Mouse (Mus musculus) embryonic facial prominence, embryonic 13.5 days (tissue): ENCODE measurements around the gene Mep1a. TPM values are rescaled to one million over a fixed set of nuclear protein-coding genes. Genes with fewer than 3 reads are reported as not detected.

ENCODE experiments used
- ATAC-seq: fragments of 200-750 bp; cut with Nextera tagmentation; 2 replicates; pipeline ENCODE4 v1.8.0; 2017; ENCODE audit warnings: low read depth; ENCODE audit not compliant: insufficient number of reproducible peaks, insufficient read depth, low FRiP score, low TSS enrichment
- H3K27ac ChIP-seq: fragments of 300-500 bp; sonication (generic); 2 replicates; pipeline ENCODE4 v1.5.1; 2015; ENCODE audit warnings: moderate library complexity, mild to moderate bottlenecking, inconsistent platforms
- H3K27me3 ChIP-seq: fragments of 300-500 bp; sonication (generic); 2 replicates; pipeline ENCODE4 v1.6.1; 2015; ENCODE audit warnings: mild to moderate bottlenecking, inconsistent platforms
- H3K36me3 ChIP-seq: fragments of 300-500 bp; sonication (generic); 2 replicates; pipeline ENCODE4 v1.6.1; 2015; ENCODE audit warnings: mild to moderate bottlenecking, inconsistent platforms
- H3K4me1 ChIP-seq: fragments of 300-500 bp; sonication (generic); 2 replicates; pipeline ENCODE4 v1.6.1; 2015; ENCODE audit warnings: inconsistent platforms
- H3K4me2 ChIP-seq: fragments of 300-500 bp; sonication (generic); 2 replicates; pipeline ENCODE4 v1.6.1; 2015; ENCODE audit warnings: moderate library complexity, mild to moderate bottlenecking, inconsistent platforms
- H3K4me3 ChIP-seq: fragments of 300-500 bp; sonication (generic); 2 replicates; pipeline ENCODE4 v1.5.1; 2015; ENCODE audit warnings: mild to moderate bottlenecking, inconsistent platforms
- H3K9ac ChIP-seq: fragments of 300-500 bp; sonication (generic); 2 replicates; pipeline ENCODE4 v1.6.1; 2015; ENCODE audit warnings: mild to moderate bottlenecking, inconsistent platforms
- H3K9me3 ChIP-seq: fragments of 300-500 bp; sonication (generic); 2 replicates; pipeline ENCODE4 v1.6.1; 2016; ENCODE audit warnings: inconsistent platforms
- WGBS: fragments of 180-500 bp; shearing (Covaris S2); methylation state at CpG from one replicate; pipeline ENCODE4 v1.1.7; 2015; ENCODE audit warnings: mixed read lengths; 5-methylcytosine and 5-hydroxymethylcytosine counted together
- polyA plus RNA-seq: library from polyadenylated mRNA; unstranded; fragments of >200 nt; fragmentation: Nextera tagmentation; extraction: Ambion mirVana; gene quantifications from 2 replicates; pipeline ENCODE4 v1.2.1, GENCODE M21; 2015

Gene Mep1a
- polyA plus RNA-seq, 1 experiment from 2014 or later, result 0.18 TPM

DNA sequence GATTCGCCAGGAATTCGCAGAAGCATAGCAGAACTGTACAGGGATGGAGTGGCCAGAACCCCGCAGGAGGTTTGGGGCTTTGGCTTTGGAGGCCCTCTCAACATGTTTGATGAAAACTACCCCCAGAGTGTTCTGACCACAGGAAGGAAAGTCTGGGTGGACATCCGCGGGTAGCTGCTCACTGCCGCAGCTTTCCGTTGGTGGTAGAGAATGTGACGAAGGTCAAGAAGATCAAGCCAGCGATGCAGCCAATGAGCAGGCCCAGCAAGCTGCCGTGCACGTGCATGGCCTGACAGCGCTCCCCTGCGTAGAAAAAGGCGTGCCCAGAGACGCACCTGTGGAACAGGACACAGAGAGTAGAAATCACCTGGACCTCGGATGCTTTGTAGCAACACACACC lies 27.8 kb downstream of the Mep1a start:
- no peak overlapping the region for H3K4me3 ChIP-seq
- no peak for ATAC-seq
- H3K9ac ChIP-seq, result no peak overlapping the region
- H3K4me2 ChIP-seq, result no peak overlapping the region
- no peaks in the 10 kb centered on the region for H3K36me3 ChIP-seq
- no peak overlapping the region for H3K27ac ChIP-seq
- peaks cover 9% of the 10 kb centered on the region; the same call in 1 of the 2 replicates for H3K4me1 ChIP-seq
- WGBS, result 93% methylated on average over 16 of the region's 16 CpGs
- H3K27me3 ChIP-seq, result no peaks in the 10 kb centered on the region
- H3K9me3 ChIP-seq, result no peaks in the 10 kb centered on the region

DNA sequence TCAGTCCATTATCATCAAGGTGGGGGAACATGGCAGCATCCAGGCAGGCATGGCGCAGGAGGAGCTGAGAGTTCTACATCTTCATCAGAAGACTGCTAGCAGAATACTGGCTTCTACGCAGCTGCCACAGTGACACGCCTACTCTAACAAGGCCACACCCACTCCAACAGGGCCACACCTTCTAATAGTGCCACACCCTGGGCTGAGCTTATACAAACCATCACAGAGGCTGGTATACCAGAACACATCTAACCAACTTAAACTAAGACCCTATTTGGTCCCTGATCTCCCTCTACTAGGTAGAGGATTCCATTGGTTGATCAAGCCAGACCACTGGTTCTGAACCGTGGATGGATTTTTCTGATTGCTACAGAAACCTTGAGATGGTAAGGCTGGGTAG lies 30.1 kb downstream of the Mep1a start:
- WGBS, result 82% methylated on average over 4 of the region's 4 CpGs

DNA sequence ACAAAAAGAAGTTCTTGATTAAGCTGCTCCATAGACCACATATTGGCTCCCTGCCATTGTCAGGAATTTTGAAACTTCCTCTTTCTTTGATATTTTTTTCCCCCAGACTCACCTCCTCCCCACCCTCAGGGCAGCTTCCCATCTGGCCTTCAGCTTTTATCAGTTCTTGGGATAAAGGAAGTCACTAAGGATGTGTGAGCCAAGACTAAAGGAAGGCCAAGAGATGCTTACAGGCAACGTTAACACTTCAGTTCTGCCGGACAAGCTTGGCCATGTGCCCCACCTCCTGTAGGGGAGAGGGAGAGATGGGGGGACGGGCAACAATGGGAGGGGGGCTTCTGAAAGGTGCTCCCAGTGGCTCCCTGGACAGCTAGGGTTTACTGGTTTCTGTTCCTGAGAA lies 32.6 kb downstream of the Mep1a start:
- Histone ChIP-seq H3K27me3 (no peaks in the 10 kb centered on the region), H3K4me3 (no peak overlapping the region), H3K27ac (no peak overlapping the region), H3K36me3 (no peaks in the 10 kb centered on the region), H3K4me2 (no peak overlapping the region), H3K9ac (no peak overlapping the region), H3K9me3 (no peaks in the 10 kb centered on the region), H3K4me1 (peaks cover 11% of the 10 kb centered on the region; the same call in 1 of the 2 replicates)
- WGBS, result 40% methylated on average over 3 of the region's 3 CpGs
- ATAC-seq, result no peak

More for the DNA sequence above, 30.1 kb downstream of the Mep1a start:
- H3K4me1 ChIP-seq, result peaks cover 11% of the 10 kb centered on the region; the same call in 1 of the 2 replicates
- no peak overlapping the region for H3K9ac ChIP-seq
- H3K27ac ChIP-seq, result no peak overlapping the region
- no peak overlapping the region for H3K4me3 ChIP-seq
- H3K9me3 ChIP-seq, result no peaks in the 10 kb centered on the region
- H3K4me2 ChIP-seq, result no peak overlapping the region
- H3K36me3 ChIP-seq, result no peaks in the 10 kb centered on the region
- ATAC-seq, result no peak
- H3K27me3 ChIP-seq, result no peaks in the 10 kb centered on the region

DNA sequence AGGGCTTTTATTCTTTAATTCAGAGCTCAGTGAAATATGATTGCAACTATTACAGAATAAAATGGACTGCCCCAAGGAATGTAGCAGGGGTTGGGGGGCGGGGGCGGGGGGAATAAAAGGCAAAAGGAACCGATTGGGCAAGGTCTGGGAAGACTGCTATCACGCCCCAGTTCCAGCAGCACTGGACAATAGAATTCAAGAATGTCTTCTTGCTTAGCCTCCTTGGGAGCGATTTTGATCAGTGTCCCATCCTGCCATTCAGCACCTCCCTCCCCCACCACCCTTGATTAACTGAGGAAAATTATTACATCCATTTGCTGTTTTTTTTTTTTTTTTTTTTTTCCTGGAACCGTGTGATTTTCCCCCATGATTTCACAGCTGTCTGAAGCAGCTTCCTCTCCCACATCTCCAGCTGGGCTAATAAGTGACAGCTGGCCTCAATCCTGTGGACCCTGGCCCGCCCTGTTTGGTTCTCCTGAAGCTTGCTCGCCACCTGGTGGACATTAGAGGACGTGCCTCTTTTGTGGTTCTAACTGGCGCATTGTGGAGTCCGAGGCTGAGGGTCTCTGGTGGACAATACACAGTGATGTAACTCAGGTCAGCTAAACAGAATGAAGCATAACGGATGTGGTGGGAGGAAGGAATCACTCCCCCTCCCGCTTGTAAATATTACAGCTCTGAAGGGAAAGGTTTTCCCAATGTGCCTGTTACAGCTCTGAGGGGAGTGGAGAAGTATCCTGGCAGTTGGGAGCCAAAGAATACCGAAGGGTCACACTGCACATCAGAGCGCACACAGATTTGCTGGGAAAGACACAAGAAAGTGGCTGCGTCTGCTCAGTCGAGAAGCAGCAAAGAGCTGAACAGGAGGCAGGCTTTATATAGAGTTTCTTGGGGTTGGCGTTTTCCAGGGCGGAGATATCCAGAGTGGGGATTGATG lies 42.1 kb downstream of the Mep1a start:
- Histone ChIP-seq H3K27me3 (no peaks in the 10 kb centered on the region), H3K9me3 (no peaks in the 10 kb centered on the region), H3K4me3 (no peak overlapping the region), H3K4me1 (peaks cover 24% of the 10 kb centered on the region), H3K27ac (no peak overlapping the region), H3K9ac (peak overlapping the region; percentile 32; the same call in 1 of the 2 replicates), H3K4me2 (peak overlapping the region; percentile 39), H3K36me3 (no peaks in the 10 kb centered on the region)
- peak; percentile 71; the same call in 1 of the 2 replicates for ATAC-seq
- 30% methylated on average over 19 of the region's 19 CpGs for WGBS

DNA sequence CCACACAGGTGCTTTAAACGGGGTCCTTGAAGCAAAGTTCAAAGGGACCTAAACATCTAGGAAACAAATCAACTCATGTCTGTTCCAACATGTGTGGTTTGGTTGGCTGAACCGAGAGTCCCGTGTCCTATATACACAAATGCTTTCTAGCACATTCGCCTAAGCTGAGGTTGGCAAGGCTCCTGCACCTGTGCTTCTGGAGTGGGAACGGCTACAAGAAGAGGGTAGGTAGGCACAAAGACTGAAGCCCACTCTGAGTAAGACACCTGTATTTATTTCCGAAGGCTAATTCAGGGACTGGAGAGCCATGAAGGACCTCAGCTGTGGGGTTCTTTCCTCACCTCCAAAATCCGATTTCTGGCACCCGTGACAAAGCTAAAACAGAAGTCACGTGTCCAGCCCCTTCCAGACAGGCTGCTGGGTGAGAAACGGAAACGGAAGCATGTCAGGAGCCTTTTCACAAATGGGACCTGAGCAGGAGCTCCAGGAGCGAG lies 42.8 kb downstream of the Mep1a start:
- H3K4me1 ChIP-seq, result peaks cover 24% of the 10 kb centered on the region
- ATAC-seq, result no peak
- no peaks in the 10 kb centered on the region for H3K9me3 ChIP-seq
- no peaks in the 10 kb centered on the region for H3K36me3 ChIP-seq
- H3K4me2 ChIP-seq, result peak overlapping the region; percentile 39
- no peaks in the 10 kb centered on the region for H3K27me3 ChIP-seq
- no peak overlapping the region for H3K9ac ChIP-seq
- H3K4me3 ChIP-seq, result no peak overlapping the region
- no peak overlapping the region for H3K27ac ChIP-seq
- 55% methylated on average over 12 of the region's 12 CpGs for WGBS

DNA sequence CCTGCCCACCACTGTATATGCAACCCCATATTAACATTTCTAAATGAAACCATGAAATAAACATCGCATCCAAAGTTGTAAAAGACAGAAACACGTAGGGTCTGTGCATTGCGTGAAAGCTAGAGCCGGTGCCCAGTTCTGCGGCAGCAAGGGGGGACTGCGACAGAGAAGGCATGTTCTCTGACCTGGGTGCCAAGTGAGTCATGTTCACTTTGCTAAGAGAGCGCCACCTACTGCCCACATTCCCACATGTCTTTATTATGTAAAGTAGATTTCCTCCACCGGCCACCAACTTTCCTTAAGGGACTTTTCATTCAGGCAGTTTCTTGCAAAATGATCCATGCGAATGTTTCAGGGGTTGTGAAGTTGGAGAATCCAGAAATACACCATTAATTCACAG lies 44.0 kb downstream of the Mep1a start:
- Histone ChIP-seq H3K9me3 (no peaks in the 10 kb centered on the region), H3K27ac (no peak overlapping the region), H3K4me2 (peak overlapping the region; percentile 26; the same call in 1 of the 2 replicates), H3K4me1 (peaks cover 24% of the 10 kb centered on the region), H3K4me3 (no peak overlapping the region), H3K36me3 (no peaks in the 10 kb centered on the region), H3K27me3 (no peaks in the 10 kb centered on the region), H3K9ac (no peak overlapping the region)
- WGBS, result 12% methylated on average over 9 of the region's 9 CpGs
- peak; percentile 59; the same call in 1 of the 2 replicates for ATAC-seq

DNA sequence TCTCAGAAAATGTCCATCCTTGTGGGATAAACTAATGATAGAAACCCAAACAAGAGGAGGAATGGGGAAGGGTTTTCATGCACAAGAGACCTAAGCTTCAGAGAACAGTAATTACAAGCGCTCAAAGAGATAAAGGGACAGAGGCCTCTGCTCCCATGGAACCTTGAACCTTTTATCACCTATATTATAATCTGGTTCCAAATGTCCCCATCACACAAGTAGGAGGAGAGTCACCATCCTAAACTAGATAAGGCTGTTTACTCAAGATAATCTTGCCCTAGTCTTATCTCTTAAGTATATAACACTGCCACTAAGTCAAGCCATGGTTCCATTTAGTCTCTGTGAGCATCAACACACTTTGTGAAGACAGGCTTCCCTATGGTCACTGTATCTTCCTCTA lies 51.4 kb downstream of the Mep1a start:
- WGBS, result 90% methylated on average over 1 of the region's 1 CpGs
- Histone ChIP-seq H3K4me3 (no peak overlapping the region), H3K36me3 (no peaks in the 10 kb centered on the region), H3K4me1 (no peaks in the 10 kb centered on the region), H3K27me3 (no peaks in the 10 kb centered on the region), H3K27ac (no peak overlapping the region), H3K9me3 (0 out of 2 replicates have a peak, but pooled peaks cover under 1% of the 10 kb centered on the region), H3K9ac (no peak overlapping the region), H3K4me2 (no peak overlapping the region)
- no peak for ATAC-seq

DNA sequence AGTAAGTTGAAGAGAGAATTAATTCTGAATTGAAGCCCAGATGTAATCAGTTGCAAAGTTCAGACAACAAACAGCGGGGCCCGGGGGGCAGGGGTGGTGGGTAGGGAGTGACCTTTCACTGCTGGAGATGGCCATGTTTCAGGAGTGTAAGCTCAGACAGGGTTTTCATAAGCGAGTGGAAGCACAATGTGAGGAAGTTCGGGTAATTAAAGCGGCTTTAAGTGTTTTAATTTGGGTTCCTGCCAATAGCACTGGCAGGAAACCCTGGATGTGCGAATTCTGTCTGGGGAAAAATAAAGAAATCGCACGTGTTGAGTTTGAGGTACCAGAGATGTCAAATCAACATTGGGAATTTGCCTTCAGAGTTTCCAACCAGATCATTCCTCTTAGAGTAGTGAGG lies 68.1 kb downstream of the Mep1a start:
- H3K9me3 ChIP-seq, result no peaks in the 10 kb centered on the region
- no peak overlapping the region for H3K27ac ChIP-seq
- 83% methylated on average over 8 of the region's 8 CpGs for WGBS
- H3K9ac ChIP-seq, result no peak overlapping the region
- H3K4me3 ChIP-seq, result no peak overlapping the region
- no peak overlapping the region for H3K4me2 ChIP-seq
- no peak for ATAC-seq
- no peaks in the 10 kb centered on the region for H3K4me1 ChIP-seq
- no peaks in the 10 kb centered on the region for H3K27me3 ChIP-seq
- no peaks in the 10 kb centered on the region for H3K36me3 ChIP-seq

DNA sequence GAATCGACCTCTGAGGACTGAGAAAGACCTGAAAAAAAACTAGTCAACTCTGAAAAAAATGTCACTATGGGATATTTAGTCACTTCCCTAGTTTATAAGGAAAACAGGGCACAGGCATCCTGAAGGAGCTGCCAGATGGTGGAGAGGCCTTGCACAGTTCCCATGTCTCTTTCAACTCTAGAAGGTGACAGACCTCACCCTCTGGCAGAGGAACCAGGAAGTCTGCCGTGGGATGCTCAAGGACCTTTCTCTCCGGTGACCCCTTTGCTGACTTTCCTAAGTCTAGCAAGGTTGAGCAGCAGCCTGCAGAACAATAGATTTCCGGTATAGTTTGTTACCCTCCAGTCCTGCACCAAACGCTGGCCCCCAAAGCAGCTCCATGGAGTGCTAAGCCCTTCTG lies 70.9 kb downstream of the Mep1a start:
- 78% methylated on average over 5 of the region's 5 CpGs for WGBS
- no peak overlapping the region for H3K27ac ChIP-seq

More for the DNA sequence above, 70.9 kb downstream of the Mep1a start:
- Histone ChIP-seq H3K9me3 (no peaks in the 10 kb centered on the region), H3K27me3 (no peaks in the 10 kb centered on the region), H3K4me1 (no peaks in the 10 kb centered on the region), H3K4me3 (no peak overlapping the region), H3K36me3 (no peaks in the 10 kb centered on the region), H3K9ac (no peak overlapping the region), H3K4me2 (no peak overlapping the region)
- ATAC-seq, result no peak

Other genes starting within 250 kb of the Mep1a start
- gene Adgrf1, start 232.5 kb downstream of the Mep1a start, polyA plus RNA-seq, result not detected in 2 replicates
- 8.7 and 9.2 TPM in 2 replicates for gene Adgrf5, start 142.4 kb downstream of the Mep1a start, polyA plus RNA-seq
- 0.21 TPM in 1 of 2 replicates, not detected in the other for gene Ankrd66, start 40.8 kb upstream of the Mep1a start, polyA plus RNA-seq
- gene Pla2g7, start 65.3 kb upstream of the Mep1a start, polyA plus RNA-seq, result 8.4 and 11.1 TPM in 2 replicates
- gene Tdrd6, start 127.5 kb upstream of the Mep1a start, polyA plus RNA-seq, result 0.29 and 0.42 TPM in 2 replicates
- 46.3 and 48.2 TPM in 2 replicates for gene Slc25a27, start 164.4 kb upstream of the Mep1a start, polyA plus RNA-seq
- gene Cyp39a1, start 164.6 kb upstream of the Mep1a start, polyA plus RNA-seq, result 27.3 and 29.2 TPM in 2 replicates